ENCODE assay signal across 10 mouse cellular contexts in the genomic region with DNA sequence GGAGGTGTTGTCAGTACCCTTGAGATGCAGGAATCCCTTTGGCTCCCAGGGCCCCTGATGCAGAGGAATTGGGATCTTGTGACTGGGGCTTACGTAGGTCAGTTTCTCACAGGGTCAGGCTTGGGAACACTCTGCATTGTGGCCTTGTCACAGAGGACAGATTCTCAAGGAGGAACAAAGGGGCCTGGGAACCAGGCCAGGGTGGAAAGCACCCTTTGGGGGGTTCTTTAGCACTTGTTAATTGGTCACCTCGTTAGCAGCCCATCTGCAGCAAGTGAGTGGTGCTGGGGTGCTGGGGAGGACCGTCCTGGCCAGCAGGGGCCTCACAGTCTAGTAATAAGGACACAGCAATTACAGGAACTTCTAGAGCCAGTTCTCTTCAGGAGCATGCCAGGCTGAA.
DNase-seq lines count a peak whose midpoint lies in the region; ATAC-seq lines count a peak whose summit lies in the region.
"Had no signal": no experiment of that assay in that cellular context is flagged by ENCODE, and none has a peak within 500 bp of the region (broad histone marks: within the 10 kb centered on the region; RNA-seq: fewer than 3 reads in every experiment).

No protein-coding gene starts in this region.

- H3K27ac ChIP-seq in intestine, embryonic 15.5 days, result no peak overlapping the region
- H3K27ac ChIP-seq: liver, embryonic 13.5 days had no signal

- H3K9ac ChIP-seq in intestine, embryonic 15.5 days, result no peak overlapping the region
- H3K9ac ChIP-seq: liver, embryonic 13.5 days had no signal

- no peak for ATAC-seq in intestine, embryonic 15.5 days

- peak; percentile 31 for DNase-seq in heart, postnatal 4 days
- no peak for DNase-seq in heart, adult 8-10 months (ENCODE audit: low spot score)
- DNase-seq in brain, embryonic 18.5 days (ENCODE audit: low read depth, low spot score), result peak; percentile 39
- DNase-seq in frontal cortex, adult 2 months (ENCODE audit: extremely low spot score in 1 of 2, low spot score in 1 of 2), result peak; percentile 67 to 70
- peak; percentile 23 for DNase-seq in left cerebral cortex, postnatal 4 days
- no peak for DNase-seq in gastrocnemius, postnatal 25 days
- no peak for DNase-seq in kidney, postnatal 10 days
- DNase-seq: kidney, adult 11 months; liver, embryonic 13.5 days had no signal

- no peaks in the 10 kb centered on the region for H3K4me1 ChIP-seq in intestine, embryonic 15.5 days (replicated peaks)
- H3K4me1 ChIP-seq: liver, embryonic 13.5 days had no signal

- intact Hi-C loops in left cerebral cortex, postnatal 4 days (cut with DNase I), result no loop called here

- H3K4me3 ChIP-seq in intestine, embryonic 15.5 days (replicated peaks), result no peak overlapping the region
- H3K4me3 ChIP-seq: liver, embryonic 13.5 days had no signal

- no peak overlapping the region for H3K4me2 ChIP-seq in intestine, embryonic 15.5 days (replicated peaks)
- H3K4me2 ChIP-seq: liver, embryonic 13.5 days had no signal

- H3K9me3 ChIP-seq in intestine, embryonic 15.5 days, result no peaks in the 10 kb centered on the region
- H3K9me3 ChIP-seq: liver, embryonic 13.5 days had no signal

- no peaks in the 10 kb centered on the region for H3K27me3 ChIP-seq in intestine, embryonic 15.5 days (replicated peaks)
- H3K27me3 ChIP-seq: liver, embryonic 13.5 days had no signal

- H3K36me3 ChIP-seq in intestine, embryonic 15.5 days, result no peaks in the 10 kb centered on the region
- H3K36me3 ChIP-seq: liver, embryonic 13.5 days had no signal

- WGBS in intestine, embryonic 15.5 days, result 49% methylated on average over 3 of the region's 3 CpGs

Comparison
In these comparisons a context has a peak if more than half of its experiments do, and no peak if none do; other contexts are left out.
1. DNase-seq: peak in heart, postnatal 4 days (single experiment), brain, embryonic 18.5 days (single experiment), frontal cortex, adult 2 months (2 of 2) and left cerebral cortex, postnatal 4 days (single experiment); none in heart, adult 8-10 months (single experiment), gastrocnemius, postnatal 25 days (single experiment) and kidney, postnatal 10 days (single experiment).